9 mouse cellular contexts compared by ENCODE assay signal in genomic region chr4:137890596-137890995, GRCm38 (mm10). TPM values are rescaled to one million over a fixed set of nuclear protein-coding genes. Genes with fewer than 3 reads are reported as not detected.
DNase-seq lines count a peak whose midpoint lies in the region; ATAC-seq lines count a peak whose summit lies in the region.
"Had no signal": no experiment of that assay in that cellular context is flagged by ENCODE, and none has a peak within 500 bp of the region (broad histone marks: within the 10 kb centered on the region; RNA-seq: fewer than 3 reads in every experiment).

No protein-coding gene starts in this region.

- DNase-seq in forebrain, embryonic 10.5 days (ENCODE audit: extremely low spot score, low spot score), result no peak
- DNase-seq in forebrain, embryonic 11.5 days (ENCODE audit: low spot score), result no peak
- DNase-seq in 3134 (ENCODE audit: extremely low read depth, insufficient read length, low spot score), result peak; percentile 67
- DNase-seq in adrenal gland, postnatal 36 days, result peak; percentile 78 to 82
- peak; percentile 64 to 67 for DNase-seq in heart, postnatal 10 days
- peak; percentile 93 for DNase-seq in lung, postnatal 36 days
- DNase-seq in embryo, embryonic 10.5 days (ENCODE audit: low spot score), result no peak

- no peak overlapping the region for H3K4me3 ChIP-seq in forebrain, embryonic 10.5 days
- H3K4me3 ChIP-seq in forebrain, embryonic 11.5 days (ENCODE audit: low read depth, low read length), result no peak overlapping the region
- H3K4me3 ChIP-seq: megakaryocyte, embryonic 14.5 days had no signal

- H3K36me3 ChIP-seq in forebrain, embryonic 10.5 days (replicated peaks), result peaks cover 9% of the 10 kb centered on the region; the same call in 1 of the 2 replicates
- no peaks in the 10 kb centered on the region for H3K36me3 ChIP-seq in forebrain, embryonic 11.5 days (ENCODE audit: control insufficient read depth, insufficient read depth, low read length)

- intact Hi-C loops in heart, postnatal 10 days (cut with DNase I), result no loop called here

- no peak overlapping the region for H3K4me2 ChIP-seq in forebrain, embryonic 11.5 days (ENCODE audit: low read depth, low read length, severe bottlenecking)

- no peak overlapping the region for H3K9ac ChIP-seq in forebrain, embryonic 11.5 days (ENCODE audit: low read length)

- WGBS in forebrain, embryonic 10.5 days, result 88% methylated on average over 4 of the region's 4 CpGs
- WGBS in forebrain, embryonic 11.5 days, result 84% methylated on average over 4 of the region's 4 CpGs

- peaks cover 58% of the 10 kb centered on the region for H3K4me1 ChIP-seq in forebrain, embryonic 10.5 days
- peaks cover 20% of the 10 kb centered on the region for H3K4me1 ChIP-seq in forebrain, embryonic 11.5 days (replicated peaks; ENCODE audit: control insufficient read depth, insufficient read depth, low read length)

- H3K9me3 ChIP-seq in forebrain, embryonic 10.5 days, result no peaks in the 10 kb centered on the region
- no peaks in the 10 kb centered on the region for H3K9me3 ChIP-seq in forebrain, embryonic 11.5 days (ENCODE audit: control insufficient read depth, low read length)

- H3K27me3 ChIP-seq in forebrain, embryonic 10.5 days (ENCODE audit: poor library complexity, severe bottlenecking), result peaks cover 3% of the 10 kb centered on the region; the same call in 1 of the 2 replicates
- H3K27me3 ChIP-seq in forebrain, embryonic 11.5 days (ENCODE audit: control insufficient read depth, insufficient read depth, low read length), result no peaks in the 10 kb centered on the region

- H3K27ac ChIP-seq in forebrain, embryonic 10.5 days, result 0 out of 2 replicates have a peak overlapping the region, but pooled peaks have one; percentile 59
- no peak overlapping the region for H3K27ac ChIP-seq in forebrain, embryonic 11.5 days (ENCODE audit: low read depth, low read length)

- ATAC-seq in forebrain, embryonic 11.5 days (replicated peaks; ENCODE audit: low FRiP score), result no peak
- ATAC-seq in erythroid progenitor cell, adult 5-6 weeks (replicated peaks; ENCODE audit: low FRiP score, poor library complexity, severe bottlenecking), result no peak

RNA-seq across cellular contexts. Expression of gene Ece1, which starts 28.6 kb away (rescaled TPM):
- polyA plus RNA-seq in forebrain, embryonic 10.5 days (2016; fragmentation: Nextera tagmentation; extraction: Ambion mirVana), result 27.5 and 28.6 TPM in 2 replicates
- 35.0 and 35.2 TPM in 2 replicates for polyA plus RNA-seq in forebrain, embryonic 11.5 days (2014; fragmentation: Nextera tagmentation; extraction: Ambion mirVana)
- total RNA-seq in adrenal gland, postnatal 36 days (2021), result 100 to 1,000 TPM; 256 to 280 TPM
- total RNA-seq in heart, postnatal 10 days (2021), result 100 to 1,000 TPM; 109 to 129 TPM
- 1.7 and 2.5 TPM in 2 replicates for total RNA-seq in erythroid progenitor cell, adult 5-6 weeks (2015; ENCODE audit: low replicate concordance)
- 0.51 and 0.83 TPM in 2 replicates for total RNA-seq in erythroid progenitor cell, adult 5-6 weeks (2017; ENCODE audit: low replicate concordance)

Comparison
In these comparisons a context has a peak if more than half of its experiments do, and no peak if none do; other contexts are left out.
1. DNase-seq: peak in 3134 (single experiment), adrenal gland, postnatal 36 days (2 of 2), heart, postnatal 10 days (2 of 2) and lung, postnatal 36 days (single experiment); none in forebrain, embryonic 10.5 days (single experiment), forebrain, embryonic 11.5 days (single experiment) and embryo, embryonic 10.5 days (single experiment).
2. RNA of gene Ece1, which starts 28.6 kb away (total RNA-seq): 256 to 280 TPM in adrenal gland, postnatal 36 days and 109 to 129 TPM in heart, postnatal 10 days; 0.51 to 2.5 TPM in erythroid progenitor cell, adult 5-6 weeks; every median in the first group is over 10 times any median in the second.